Mouse (Mus musculus): ENCODE data around the gene Gm5724. TPM values are rescaled to one million over a fixed set of nuclear protein-coding genes. Genes with fewer than 3 reads are reported as not detected.

Gene Gm5724
- not detected for total RNA-seq (2021)
- long read RNA-seq, experiment 1: 0 reads
- long read RNA-seq, experiment 2: 0 reads

GRCm38 (mm10) chr6:141773710-141774109 lies at the start of gene Gm5724:
TSS of gene Gm5724 (minus strand) at chr6:141773810.
- no peak for DNase-seq (ENCODE audit: low spot score)

GRCm38 (mm10) chr6:141797837-141798236 lies 24.2 kb upstream of the Gm5724 start:
- DNase-seq (ENCODE audit: low spot score): no peak

- no peak for DNase-seq (ENCODE audit: low spot score)
Observed at GRCm38 (mm10) chr6:141774476-141774875, 866 bp upstream of the Gm5724 start.

GRCm38 (mm10) chr6:141691246-141691645 lies 82.4 kb downstream of the Gm5724 start:
- DNase-seq (ENCODE audit: low spot score): no peak

GRCm38 (mm10) chr6:141687008-141687407 lies 86.6 kb downstream of the Gm5724 start:
- no peak for DNase-seq (ENCODE audit: low spot score)

Other genes starting within 250 kb of the Gm5724 start
- not detected for gene Slco1c1, start 249.4 kb downstream of the Gm5724 start, total RNA-seq (2021)
- gene Slco1b2, start 144.3 kb downstream of the Gm5724 start, total RNA-seq (2021): under 1 TPM in 1 of 2 experiments, not detected in 1; 0.36 TPM
- gene Slco1a4, start 82.4 kb upstream of the Gm5724 start, total RNA-seq (2021): not detected
- not detected for gene Slco1a1, start 173.2 kb upstream of the Gm5724 start, total RNA-seq (2021)
- not detected for gene Gm6614, start 237.6 kb upstream of the Gm5724 start, total RNA-seq (2021)